Mouse (Mus musculus): ENCODE measurements around the gene Aff3. TPM values are rescaled to one million over a fixed set of nuclear protein-coding genes. Genes with fewer than 3 reads are reported as not detected.

Gene Aff3
- polyA plus RNA-seq, 1 experiment from 2014 or later = 2.1 TPM

DNA sequence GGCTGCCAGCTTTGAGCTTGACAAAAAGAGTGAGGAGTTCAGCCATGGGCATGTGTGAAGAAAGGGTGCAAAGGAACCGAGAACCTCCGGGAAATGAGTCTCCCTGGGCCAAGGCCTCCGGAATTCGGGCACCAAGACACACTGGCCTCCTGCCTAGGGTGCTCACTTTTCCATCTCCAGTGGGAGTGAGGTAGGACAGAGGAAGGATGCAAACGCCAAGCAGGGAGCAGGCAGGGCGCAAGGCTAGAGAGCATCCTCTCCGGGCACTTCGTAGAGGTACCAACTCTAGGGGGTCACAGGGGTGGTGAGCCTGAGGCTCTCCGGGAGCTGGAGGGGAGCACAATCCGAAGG is 38.4 kb downstream of the Aff3 start:
- Histone ChIP-seq H3K27me3 (replicated peaks; ENCODE audit: control insufficient read depth, insufficient read depth, low read length) (peaks cover 43% of the 10 kb centered on the region), H3K36me3 (ENCODE audit: control insufficient read depth, insufficient read depth) (no peaks in the 10 kb centered on the region), H3K9ac (ENCODE audit: low read depth, low read length) (peak overlapping the region; percentile 60), H3K27ac (ENCODE audit: low read depth, low read length) (no peak overlapping the region), H3K4me2 (replicated peaks; ENCODE audit: low read depth) (peak overlapping the region; percentile 91), H3K4me1 (replicated peaks; ENCODE audit: control insufficient read depth, insufficient read depth, low read length) (no peaks in the 10 kb centered on the region), H3K4me3 (ENCODE audit: low read depth, low read length) (peak overlapping the region; percentile 64), H3K9me3 (ENCODE audit: control insufficient read depth) (no peaks in the 10 kb centered on the region)
- no peak for ATAC-seq
- WGBS = 2% methylated on average over 10 of the region's 10 CpGs
- TF ChIP-seq CTCF (IDR thresholded peaks at IDR 0.05; ENCODE audit: low read depth) = no peak

DNA sequence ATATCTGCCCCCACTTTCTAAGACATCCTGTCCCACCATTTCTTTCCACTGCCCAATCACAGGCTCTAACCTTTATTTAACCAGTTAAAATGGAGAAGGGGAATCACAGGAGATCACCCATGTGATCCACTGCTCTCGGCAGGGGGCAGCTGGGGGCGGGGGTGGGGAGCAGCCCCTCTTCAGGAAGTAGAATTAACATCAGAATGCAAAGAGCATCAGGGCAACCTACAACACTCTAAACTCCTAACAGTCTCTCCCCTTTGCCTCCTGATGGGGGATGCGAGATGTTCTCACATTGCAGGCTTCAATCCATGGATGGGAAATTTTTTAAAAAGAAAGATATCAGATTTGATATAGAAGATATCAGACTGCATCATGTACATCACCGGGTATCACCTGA is 42.9 kb downstream of the Aff3 start:
- WGBS = 60% methylated on average over 4 of the region's 4 CpGs
- no peak overlapping the region for H3K9ac ChIP-seq (ENCODE audit: low read depth, low read length)

GRCm38 (mm10) chr1:38620401-38620800 is 44.4 kb downstream of the Aff3 start:
- H3K4me2 ChIP-seq (replicated peaks; ENCODE audit: low read depth) = no peak overlapping the region
- TF ChIP-seq CTCF (IDR thresholded peaks at IDR 0.05; ENCODE audit: low read depth) = no peak
- H3K4me1 ChIP-seq (replicated peaks; ENCODE audit: control insufficient read depth, insufficient read depth, low read length) = no peaks in the 10 kb centered on the region
- no peaks in the 10 kb centered on the region for H3K27me3 ChIP-seq (replicated peaks; ENCODE audit: control insufficient read depth, insufficient read depth, low read length)
- WGBS = 90% methylated on average over 6 of the region's 6 CpGs
- no peak overlapping the region for H3K9ac ChIP-seq (ENCODE audit: low read depth, low read length)
- H3K27ac ChIP-seq (ENCODE audit: low read depth, low read length) = no peak overlapping the region
- no peak for ATAC-seq
- H3K4me3 ChIP-seq (ENCODE audit: low read depth, low read length) = no peak overlapping the region
- no peaks in the 10 kb centered on the region for H3K36me3 ChIP-seq (ENCODE audit: control insufficient read depth, insufficient read depth)
- no peaks in the 10 kb centered on the region for H3K9me3 ChIP-seq (ENCODE audit: control insufficient read depth)

More for the DNA sequence above, 42.9 kb downstream of the Aff3 start:
- H3K27ac ChIP-seq (ENCODE audit: low read depth, low read length) = no peak overlapping the region
- H3K9me3 ChIP-seq (ENCODE audit: control insufficient read depth) = no peaks in the 10 kb centered on the region
- no peaks in the 10 kb centered on the region for H3K36me3 ChIP-seq (ENCODE audit: control insufficient read depth, insufficient read depth)
- no peak for TF ChIP-seq CTCF (IDR thresholded peaks at IDR 0.05; ENCODE audit: low read depth)
- ATAC-seq = no peak
- H3K27me3 ChIP-seq (replicated peaks; ENCODE audit: control insufficient read depth, insufficient read depth, low read length) = peaks cover 11% of the 10 kb centered on the region; the same call in 1 of the 2 replicates
- no peak overlapping the region for H3K4me2 ChIP-seq (replicated peaks; ENCODE audit: low read depth)
- H3K4me1 ChIP-seq (replicated peaks; ENCODE audit: control insufficient read depth, insufficient read depth, low read length) = no peaks in the 10 kb centered on the region
- H3K4me3 ChIP-seq (ENCODE audit: low read depth, low read length) = no peak overlapping the region

DNA sequence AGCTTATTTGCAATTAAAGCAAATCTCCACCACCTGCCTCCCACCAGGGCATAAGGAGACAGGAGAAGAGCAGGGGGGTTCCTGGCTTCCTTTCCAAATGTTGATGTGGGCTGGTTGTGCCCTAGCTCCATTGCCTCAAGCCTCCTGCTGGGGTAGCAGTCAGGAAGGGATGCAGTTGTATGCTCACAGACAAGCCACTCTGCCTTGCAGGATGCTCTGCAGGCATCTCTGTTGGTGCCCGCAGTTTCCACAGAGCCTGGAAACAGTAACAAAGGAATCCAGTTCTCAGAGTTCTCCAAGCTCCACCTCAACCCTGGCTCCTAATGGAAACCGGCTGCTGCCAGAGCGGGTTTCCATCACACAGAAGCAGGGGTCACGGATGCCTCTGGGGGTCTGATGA is 58.0 kb downstream of the Aff3 start:
- Histone ChIP-seq H3K9me3 (ENCODE audit: control insufficient read depth) (no peaks in the 10 kb centered on the region), H3K27ac (ENCODE audit: low read depth, low read length) (no peak overlapping the region), H3K4me3 (ENCODE audit: low read depth, low read length) (no peak overlapping the region), H3K36me3 (ENCODE audit: control insufficient read depth, insufficient read depth) (no peaks in the 10 kb centered on the region), H3K9ac (ENCODE audit: low read depth, low read length) (no peak overlapping the region), H3K4me2 (replicated peaks; ENCODE audit: low read depth) (no peak overlapping the region), H3K27me3 (replicated peaks; ENCODE audit: control insufficient read depth, insufficient read depth, low read length) (no peaks in the 10 kb centered on the region), H3K4me1 (replicated peaks; ENCODE audit: control insufficient read depth, insufficient read depth, low read length) (no peaks in the 10 kb centered on the region)
- no peak for TF ChIP-seq CTCF (IDR thresholded peaks at IDR 0.05; ENCODE audit: low read depth)
- ATAC-seq = no peak
- WGBS = 82% methylated on average over 4 of the region's 4 CpGs

GRCm38 (mm10) chr1:38605426-38605825 is 59.3 kb downstream of the Aff3 start:
- Histone ChIP-seq H3K27me3 (replicated peaks; ENCODE audit: control insufficient read depth, insufficient read depth, low read length) (no peaks in the 10 kb centered on the region), H3K4me3 (ENCODE audit: low read depth, low read length) (no peak overlapping the region), H3K4me2 (replicated peaks; ENCODE audit: low read depth) (no peak overlapping the region), H3K36me3 (ENCODE audit: control insufficient read depth, insufficient read depth) (no peaks in the 10 kb centered on the region), H3K9me3 (ENCODE audit: control insufficient read depth) (no peaks in the 10 kb centered on the region), H3K4me1 (replicated peaks; ENCODE audit: control insufficient read depth, insufficient read depth, low read length) (no peaks in the 10 kb centered on the region), H3K9ac (ENCODE audit: low read depth, low read length) (no peak overlapping the region), H3K27ac (ENCODE audit: low read depth, low read length) (no peak overlapping the region)
- peak; percentile 22; the same call in 1 of the 2 replicates for TF ChIP-seq CTCF (IDR thresholded peaks at IDR 0.05; ENCODE audit: low read depth)
- WGBS = 77% methylated on average over 4 of the region's 4 CpGs
- no peak for ATAC-seq

GRCm38 (mm10) chr1:38604611-38605010 is 60.1 kb downstream of the Aff3 start:
- no peak for ATAC-seq
- TF ChIP-seq CTCF (IDR thresholded peaks at IDR 0.05; ENCODE audit: low read depth) = no peak
- Histone ChIP-seq H3K36me3 (ENCODE audit: control insufficient read depth, insufficient read depth) (no peaks in the 10 kb centered on the region), H3K4me3 (ENCODE audit: low read depth, low read length) (no peak overlapping the region), H3K27me3 (replicated peaks; ENCODE audit: control insufficient read depth, insufficient read depth, low read length) (no peaks in the 10 kb centered on the region), H3K4me1 (replicated peaks; ENCODE audit: control insufficient read depth, insufficient read depth, low read length) (no peaks in the 10 kb centered on the region), H3K9ac (ENCODE audit: low read depth, low read length) (no peak overlapping the region), H3K9me3 (ENCODE audit: control insufficient read depth) (no peaks in the 10 kb centered on the region), H3K27ac (ENCODE audit: low read depth, low read length) (no peak overlapping the region), H3K4me2 (replicated peaks; ENCODE audit: low read depth) (no peak overlapping the region)
- WGBS = 56% methylated on average over 7 of the region's 7 CpGs
